Mouse (Mus musculus) ES-E14 (cell line): ENCODE measurements at regions not wholly inside any gene's neighbourhood (a gene's known extent, or its start where the extent isn't known, plus 50 kb on each side); places are given as distances from the start of the nearest gene placed in this dataset.

ENCODE experiments used
- MAFK ChIP-seq: IDR thresholded peaks from 2 replicates; pipeline ENCODE4 v1.6.1; 2014; ENCODE audit warnings: mild to moderate bottlenecking, low read depth, low read length, inconsistent platforms; ENCODE audit not compliant: insufficient read depth
- ZC3H11A ChIP-seq: IDR thresholded peaks from 2 replicates; pipeline ENCODE4 v1.6.1; 2012; ENCODE audit warnings: low read depth, mild to moderate bottlenecking, inconsistent platforms, low read length, borderline replicate concordance
- ZNF384 ChIP-seq: IDR thresholded peaks from 2 replicates; pipeline ENCODE4 v1.6.1; 2012; ENCODE audit warnings: low read depth, low read length, inconsistent platforms

DNA sequence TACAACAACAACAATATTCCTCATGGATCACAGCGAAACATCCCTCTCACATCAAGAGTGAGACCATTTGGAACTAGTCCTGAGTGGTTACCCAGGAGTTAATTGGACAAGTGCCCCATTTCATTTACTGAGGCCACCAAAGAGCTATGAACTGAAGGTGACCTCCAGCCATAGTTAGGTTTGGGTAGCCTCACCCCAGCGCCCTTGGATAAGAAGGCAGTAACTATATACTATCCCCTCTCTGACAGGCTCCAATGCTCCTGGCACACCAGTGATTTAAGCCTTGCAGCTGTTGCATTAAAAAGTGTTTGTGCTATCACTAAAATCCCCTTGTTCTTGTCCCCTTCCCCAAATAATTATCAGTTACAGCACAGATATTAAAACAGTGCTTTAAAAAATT, 836.8 kb downstream of the Poteg start:
- TF ChIP-seq ZNF384: no peak
- no peak for TF ChIP-seq MAFK
- no peak for TF ChIP-seq ZC3H11A
